Mouse (Mus musculus) liver, postnatal 0 days (tissue): ENCODE measurements around the gene Sp100.

Experiments
- CTCF ChIP-seq: sonication (generic); IDR thresholded peaks from 2 replicates; pipeline ENCODE4 v1.5.1; 2016; ENCODE audit warnings: antibody characterized with exemption, low read depth
- EP300 ChIP-seq: IDR thresholded peaks from 2 replicates; pipeline ENCODE4 v1.6.1; 2016; ENCODE audit warnings: antibody characterized with exemption, low read depth, mild to moderate bottlenecking

DNA sequence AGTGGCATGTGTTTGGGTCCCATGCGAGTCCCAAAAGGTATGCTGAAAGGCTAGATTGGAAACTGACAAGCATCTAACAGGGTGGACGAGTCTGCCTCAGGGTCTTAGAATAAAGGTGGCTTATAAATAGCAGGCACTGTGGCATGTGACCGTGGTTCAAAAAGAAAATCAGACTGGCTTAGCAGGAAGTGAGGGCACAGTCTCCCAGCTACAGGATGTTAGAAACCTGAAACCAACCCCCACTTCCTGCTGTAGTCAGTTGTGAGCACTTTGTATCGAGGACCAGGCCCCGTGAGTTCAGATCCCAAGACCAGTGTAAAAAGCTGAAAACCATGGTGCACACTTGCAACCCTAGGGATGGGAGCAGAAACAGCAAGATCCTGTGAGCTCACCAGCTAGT, 37.6 kb downstream of the Sp100 start:
- TF ChIP-seq CTCF (no peak), EP300 (no peak)
